9 mouse cellular contexts compared by ENCODE assay signal in genomic region chr2:120153586-120154360, GRCm38 (mm10). TPM values are rescaled to one million over a fixed set of nuclear protein-coding genes. Genes with fewer than 3 reads are reported as not detected.
DNase-seq lines count a peak whose midpoint lies in the region; ATAC-seq and TF ChIP-seq lines count a peak whose summit lies in the region.
"Had no signal": no experiment of that assay in that cellular context is flagged by ENCODE, and none has a peak within 500 bp of the region (broad histone marks: within the 10 kb centered on the region; RNA-seq: fewer than 3 reads in every experiment).

No protein-coding gene starts in this region.

- peak; percentile 41; the same call in 1 of the 2 replicates for ATAC-seq in cerebellum, adult (ENCODE audit: insufficient number of reproducible peaks, low FRiP score, low TSS enrichment)
- no peak; the same call in 1 of the 2 replicates for ATAC-seq in hindbrain, embryonic 16.5 days
- peak; percentile 24 for ATAC-seq in liver, postnatal 0 days

- peak overlapping the region; percentile 75 for H3K9ac ChIP-seq in hindbrain, embryonic 16.5 days (ENCODE audit: low read depth, low read length)
- H3K9ac ChIP-seq in liver, postnatal 0 days (replicated peaks) = peak overlapping the region; percentile 88

- peak overlapping the region; percentile 84 for H3K4me3 ChIP-seq in hindbrain, embryonic 16.5 days (ENCODE audit: low read length)
- peak overlapping the region; percentile 84 for H3K4me3 ChIP-seq in liver, postnatal 0 days (ENCODE audit: low read depth, low read length)
- H3K4me3 ChIP-seq in olfactory bulb, adult 2 months (ENCODE audit: insufficient read depth, low read depth, low read length) = peak overlapping the region; percentile 74

- DNase-seq in cerebellum, adult 8-10 months = no peak
- DNase-seq in 416B (ENCODE audit: low read depth) = peak; percentile 94
- peak; percentile 50 for DNase-seq in embryo, embryonic 10.5 days (ENCODE audit: low spot score)
- DNase-seq in liver, postnatal 0 days = peak; percentile 36
- no peak for DNase-seq in left cerebral cortex, adult 11 months (ENCODE audit: low spot score)

- no peaks in the 10 kb centered on the region for H3K9me3 ChIP-seq in hindbrain, embryonic 16.5 days (ENCODE audit: control insufficient read depth, low read length)
- no peaks in the 10 kb centered on the region for H3K9me3 ChIP-seq in liver, postnatal 0 days (ENCODE audit: low read length)

- no peak for TF ChIP-seq EP300 in liver, postnatal 0 days (IDR thresholded peaks at IDR 0.05; ENCODE audit: low read depth)

- TF ChIP-seq POLR2A in olfactory bulb, adult 2 months (IDR thresholded peaks at IDR 0.05; ENCODE audit: insufficient read depth, low read depth, low read length) = no peak

- no peaks in the 10 kb centered on the region for H3K27me3 ChIP-seq in hindbrain, embryonic 16.5 days (replicated peaks; ENCODE audit: control insufficient read depth, insufficient read depth, low read length)
- no peaks in the 10 kb centered on the region for H3K27me3 ChIP-seq in liver, postnatal 0 days (ENCODE audit: insufficient read depth, low read length)
- H3K27me3 ChIP-seq: Patski had no signal

- WGBS in hindbrain, embryonic 16.5 days = 3% methylated on average over 35 of the region's 38 CpGs
- under 1% methylated on average over 37 of the region's 38 CpGs for WGBS in liver, postnatal 0 days (ENCODE audit: insufficient replicate concordance)
- 6% methylated on average over 38 of the region's 38 CpGs for WGBS in olfactory bulb, adult 2 months

- peak overlapping the region; percentile 84 for H3K4me2 ChIP-seq in hindbrain, embryonic 16.5 days (ENCODE audit: low read length)
- H3K4me2 ChIP-seq in liver, postnatal 0 days (ENCODE audit: low read depth, low read length) = peak overlapping the region; percentile 100

- H3K27ac ChIP-seq in hindbrain, embryonic 16.5 days (ENCODE audit: low read depth, low read length) = peak overlapping the region; percentile 48; the same call in 1 of the 2 replicates
- peak overlapping the region; percentile 81 for H3K27ac ChIP-seq in liver, postnatal 0 days (ENCODE audit: low read depth)
- H3K27ac ChIP-seq in olfactory bulb, adult 2 months (ENCODE audit: insufficient read depth, low read depth, low read length) = no peak overlapping the region

- peaks cover 5% of the 10 kb centered on the region for H3K4me1 ChIP-seq in hindbrain, embryonic 16.5 days (ENCODE audit: control insufficient read depth, insufficient read depth, low read depth, low read length)
- peaks cover 11% of the 10 kb centered on the region; the same call in 1 of the 2 replicates for H3K4me1 ChIP-seq in liver, postnatal 0 days (ENCODE audit: insufficient read depth)
- peaks cover 6% of the 10 kb centered on the region; the same call in 1 of the 2 replicates for H3K4me1 ChIP-seq in olfactory bulb, adult 2 months (ENCODE audit: control insufficient read depth, insufficient read depth, low read length)

- H3K36me3 ChIP-seq in hindbrain, embryonic 16.5 days (ENCODE audit: control insufficient read depth, insufficient read depth, low read length) = no peaks in the 10 kb centered on the region
- no peaks in the 10 kb centered on the region for H3K36me3 ChIP-seq in liver, postnatal 0 days (replicated peaks; ENCODE audit: insufficient read depth, low read length)

- TF ChIP-seq CTCF in liver, postnatal 0 days (IDR thresholded peaks at IDR 0.05; ENCODE audit: low read depth) = no peak
- no peak for TF ChIP-seq CTCF in olfactory bulb, adult 2 months (IDR thresholded peaks at IDR 0.05; ENCODE audit: insufficient read depth, low read depth, low read length)

RNA-seq across cellular contexts. Expression of gene Ehd4, which starts 0.6 kb away (rescaled TPM):
- polyA plus RNA-seq in hindbrain, embryonic 16.5 days (2015; fragmentation: Nextera tagmentation; extraction: Ambion mirVana) = 19.2 and 20.7 TPM in 2 replicates
- 20.8 and 29.2 TPM in 2 replicates for polyA plus RNA-seq in liver, postnatal 0 days (2015; fragmentation: Nextera tagmentation; extraction: Ambion mirVana)
- not detected in 2 replicates for polyA plus RNA-seq in olfactory bulb, adult 2 months (2012; ENCODE audit: insufficient read depth, insufficient read length, low replicate concordance, missing spikeins)

Comparison
In these comparisons a context has a peak if more than half of its experiments do, and no peak if none do; other contexts are left out.
1. DNase-seq: peak in 416B (single experiment), embryo, embryonic 10.5 days (single experiment) and liver, postnatal 0 days (single experiment); none in cerebellum, adult 8-10 months (single experiment) and left cerebral cortex, adult 11 months (single experiment).
2. RNA of gene Ehd4, which starts 0.6 kb away (polyA plus RNA-seq): 20.8 to 29.2 TPM in liver, postnatal 0 days and 19.2 to 20.7 TPM in hindbrain, embryonic 16.5 days; not detected in olfactory bulb, adult 2 months; every median in the first group is over 10 times any median in the second.
3. Peak in every context shown above with its lines, with median percentiles within 50 percentile points of each other: H3K4me3 ChIP-seq.